Mouse (Mus musculus) olfactory bulb, adult 2 months (tissue): ENCODE measurements at regions not wholly inside any gene's neighbourhood (a gene's known extent, or its start where the extent isn't known, plus 50 kb on each side); places are given as distances from the start of the nearest gene placed in this dataset.

Experiments used
- CTCF ChIP-seq: fragments of 200-500 bp; IDR thresholded peaks from 2 replicates; pipeline ENCODE4 v1.5.1; 2012; ENCODE audit warnings: low read depth, mild to moderate bottlenecking, low read length, moderate library complexity; ENCODE audit not compliant: insufficient read depth
- POLR2A ChIP-seq: fragments of 200-500 bp; IDR thresholded peaks from 2 replicates; pipeline ENCODE4 v1.6.1; 2012; ENCODE audit warnings: mild to moderate bottlenecking, low read depth, low read length, moderate library complexity; ENCODE audit not compliant: insufficient read depth

- TF ChIP-seq CTCF: no peak
- TF ChIP-seq POLR2A: no peak
These were observed 91.6 kb upstream of the Mettl25 start for GRCm38 (mm10) chr10:105932786-105933185.
